Mouse (Mus musculus): Measurements from ENCODE around the gene Grb2.

The Grb2 gene

DNA sequence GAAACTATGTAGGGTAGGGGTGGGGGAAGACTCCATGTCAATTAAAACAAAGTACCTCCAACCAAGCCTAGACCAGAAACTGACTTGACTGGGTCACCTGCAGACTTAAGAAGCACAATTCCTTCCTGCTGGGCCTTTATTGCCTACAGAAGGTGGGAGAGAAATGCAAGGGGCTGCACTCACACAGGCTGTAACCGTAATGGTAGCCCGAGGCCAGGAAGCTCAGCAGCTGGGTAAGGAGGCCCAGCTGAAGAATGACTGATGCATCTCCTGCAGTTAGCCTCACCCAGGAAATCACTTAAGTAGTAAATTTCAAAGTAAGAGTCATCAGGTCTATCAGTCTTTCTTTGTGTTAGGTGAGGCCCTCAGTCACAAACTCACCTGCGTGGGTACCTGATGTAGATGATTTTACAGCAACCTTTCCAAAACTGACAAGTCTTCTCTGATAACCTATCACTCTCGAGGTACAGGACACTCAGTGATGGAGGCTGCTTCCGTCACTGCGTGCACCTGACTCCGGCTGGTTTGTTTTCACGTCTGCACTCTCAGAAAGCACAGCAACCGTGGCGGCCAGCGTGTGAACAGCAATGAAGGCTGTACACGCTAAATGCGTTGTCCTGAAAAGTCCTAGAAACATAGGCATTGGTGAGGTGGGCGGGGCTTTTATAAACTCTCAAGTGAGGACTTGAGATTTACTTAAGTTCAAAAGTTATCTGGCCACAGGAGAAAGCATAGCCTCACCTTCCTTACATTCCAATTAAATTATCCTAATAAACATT lies 19.1 kb downstream of the Grb2 start:
- in situ Hi-C loops (cut with MboI; ENCODE audit: low sequenced_read_pairs), result no loop called here

DNA sequence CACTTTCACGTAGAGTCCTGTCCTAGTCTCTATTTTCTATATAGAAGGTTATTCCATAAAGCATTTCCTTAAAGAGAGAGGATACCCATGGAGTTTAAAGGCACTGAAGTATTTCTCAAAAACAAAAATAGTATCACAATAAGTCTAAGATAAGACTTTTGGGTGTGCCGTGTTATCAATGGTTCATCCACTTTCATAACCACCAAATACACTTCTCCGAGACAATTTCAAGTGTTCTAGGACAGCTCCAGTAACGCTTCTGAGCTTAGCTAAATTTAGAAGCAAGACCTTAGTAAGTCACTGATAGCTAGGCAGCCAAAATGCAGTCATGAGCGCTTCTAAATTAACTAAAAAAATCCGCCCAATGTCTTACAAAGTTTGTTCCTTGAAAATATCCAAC lies 22.0 kb downstream of the Grb2 start:
- in situ Hi-C loops (cut with MboI; ENCODE audit: low sequenced_read_pairs), result no loop called here

DNA sequence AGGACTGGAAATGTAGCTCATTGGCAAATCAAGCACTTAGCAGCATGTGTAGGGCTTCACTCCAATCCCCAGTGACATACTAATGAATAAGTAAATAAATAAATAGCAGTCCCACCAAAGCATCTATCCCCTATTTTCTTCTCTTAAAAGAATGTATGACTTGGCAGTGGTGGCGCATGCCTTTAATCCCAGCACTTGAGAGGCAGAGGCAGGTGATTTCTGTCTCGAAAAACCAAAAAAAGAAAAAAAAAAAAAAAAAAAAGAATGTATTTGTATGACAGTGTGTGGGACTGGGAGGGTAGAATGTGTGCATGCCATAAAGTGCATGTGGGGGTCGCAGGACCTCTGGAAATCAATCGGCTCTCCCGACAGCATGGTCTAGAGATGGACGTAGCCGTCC lies 22.4 kb downstream of the Grb2 start:
- in situ Hi-C loops (cut with MboI; ENCODE audit: low sequenced_read_pairs), result no loop called here

DNA sequence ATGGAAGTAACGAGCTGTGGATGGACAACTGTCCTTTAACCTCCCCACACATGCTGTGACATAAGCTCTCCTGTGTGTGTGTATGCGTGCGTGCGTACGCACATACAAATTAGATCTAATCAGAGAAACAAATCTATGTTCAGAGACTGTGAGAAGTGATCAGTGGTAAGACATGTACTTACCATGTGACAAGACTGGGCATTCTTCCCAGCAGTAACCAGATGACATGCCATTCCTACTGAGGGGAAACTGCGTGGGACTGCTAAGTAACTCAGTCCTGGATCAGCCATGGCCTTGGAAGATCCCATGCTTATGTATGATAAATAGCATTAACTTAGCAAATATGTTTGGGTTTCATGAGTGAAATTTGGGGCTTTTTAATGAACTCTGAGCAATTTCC lies 23.5 kb downstream of the Grb2 start:
- in situ Hi-C loops (cut with MboI; ENCODE audit: low sequenced_read_pairs), result no loop called here

DNA sequence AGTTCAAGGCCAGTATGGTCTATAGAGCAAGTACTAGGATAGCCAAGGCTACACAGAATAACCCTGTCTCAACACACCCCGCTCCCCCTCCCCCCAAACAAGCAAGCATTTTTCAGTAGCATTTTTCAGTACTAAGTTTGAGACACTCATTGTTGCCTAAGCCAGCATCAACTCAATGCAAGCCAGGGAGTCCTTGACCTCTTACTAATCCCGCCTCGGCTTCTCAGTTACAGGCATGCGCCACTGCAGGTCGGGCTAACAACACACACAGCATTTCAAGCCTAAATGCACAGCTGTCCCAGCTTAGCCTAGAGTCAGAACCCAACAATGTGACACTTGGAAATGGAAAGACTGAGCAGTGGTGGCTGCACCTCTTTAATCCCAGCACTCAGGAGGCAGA lies 25.1 kb downstream of the Grb2 start:
- in situ Hi-C loops (cut with MboI; ENCODE audit: low sequenced_read_pairs), result no loop called here

DNA sequence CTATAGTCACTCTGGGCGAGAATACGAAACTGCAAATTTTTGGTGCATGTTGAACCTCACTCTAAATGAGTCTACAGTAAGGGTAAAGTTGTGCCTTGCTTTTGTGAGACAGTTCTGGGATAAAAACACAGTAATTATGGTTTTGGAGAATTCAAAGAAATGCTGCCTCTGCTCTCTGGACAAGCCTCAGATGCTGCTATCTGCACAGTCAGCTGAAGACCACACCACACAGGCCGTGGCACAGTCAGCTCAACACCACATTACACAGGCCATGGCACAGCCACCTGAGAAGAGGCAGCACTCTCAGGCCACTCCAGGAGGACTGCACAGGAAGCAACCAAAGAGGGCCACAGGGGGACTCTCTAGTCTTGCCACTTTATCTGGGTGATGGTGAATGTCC lies 26.0 kb downstream of the Grb2 start:
- in situ Hi-C loops (cut with MboI; ENCODE audit: low sequenced_read_pairs), result no loop called here

DNA sequence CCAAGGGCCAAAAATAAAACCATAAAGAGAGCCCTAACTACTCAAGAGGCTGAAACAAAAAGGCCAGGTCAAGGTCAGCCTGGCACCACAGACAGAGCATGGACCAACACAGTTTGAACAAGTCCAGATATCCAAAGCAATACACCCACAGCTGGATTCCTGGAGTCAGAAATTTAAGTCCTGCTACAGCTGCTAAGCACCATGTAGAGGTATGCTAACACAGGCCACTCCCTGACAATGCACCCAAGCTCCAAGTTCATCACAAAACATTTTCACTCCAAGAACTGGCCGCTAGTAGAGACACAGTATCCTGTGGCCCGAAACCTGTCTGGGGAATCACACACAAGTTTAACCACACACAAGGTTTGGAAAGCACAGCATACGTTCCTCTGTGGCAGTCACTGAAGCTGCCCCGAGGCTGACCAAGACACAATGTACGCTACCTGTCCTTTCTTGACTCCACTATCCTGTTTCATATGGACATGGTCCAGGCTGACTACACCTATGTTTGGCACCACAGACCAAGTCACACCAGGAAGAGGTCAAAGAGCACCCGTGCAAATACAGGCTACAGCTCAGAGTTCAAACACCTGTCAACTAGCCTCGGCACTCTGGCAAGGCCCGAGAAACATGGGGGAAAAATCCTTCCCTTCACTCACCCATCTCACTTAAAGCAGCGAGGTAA lies 28.7 kb downstream of the Grb2 start:
- in situ Hi-C loops (cut with MboI; ENCODE audit: low sequenced_read_pairs), result no loop called here

DNA sequence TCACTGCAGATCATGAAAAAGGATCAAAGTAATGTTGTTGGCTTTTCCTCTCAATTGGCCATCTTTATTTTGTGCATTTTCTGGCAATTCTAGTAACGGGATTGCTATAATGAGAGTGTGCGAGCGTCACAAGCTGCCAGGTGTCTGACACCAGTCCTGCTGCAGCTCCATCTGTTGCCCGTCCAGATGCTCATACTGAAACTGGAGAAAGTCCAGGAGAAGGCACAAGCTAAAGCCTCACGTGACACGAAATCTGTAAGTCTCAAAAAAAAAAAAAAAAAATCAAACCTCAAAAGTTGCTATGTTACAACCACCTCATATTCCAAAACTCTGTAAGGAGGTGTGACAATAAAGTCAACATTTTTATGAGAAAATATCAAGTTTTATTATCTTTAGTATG lies 29.5 kb downstream of the Grb2 start:
- in situ Hi-C loops (cut with MboI; ENCODE audit: low sequenced_read_pairs), result no loop called here

DNA sequence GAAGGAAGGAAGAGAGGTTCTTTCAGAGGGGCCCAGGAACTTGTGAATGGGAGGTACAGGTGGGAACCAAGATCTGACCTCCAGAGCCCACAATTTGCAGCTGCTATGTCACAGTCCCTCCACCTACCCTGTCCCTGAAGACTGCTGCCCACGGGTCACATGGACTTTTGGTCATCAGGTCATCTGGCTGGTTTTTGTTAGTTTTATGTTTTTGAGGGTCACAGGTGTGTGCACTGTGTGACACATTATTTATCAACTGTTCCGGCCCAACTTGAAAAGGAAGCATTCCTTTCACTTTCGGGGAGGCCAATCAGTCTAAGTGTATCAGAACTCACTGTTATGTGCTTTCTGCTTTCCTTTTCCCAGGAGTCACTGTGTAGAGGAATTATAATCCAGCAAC lies 30.9 kb downstream of the Grb2 start:
- in situ Hi-C loops (cut with MboI; ENCODE audit: low sequenced_read_pairs), result no loop called here

DNA sequence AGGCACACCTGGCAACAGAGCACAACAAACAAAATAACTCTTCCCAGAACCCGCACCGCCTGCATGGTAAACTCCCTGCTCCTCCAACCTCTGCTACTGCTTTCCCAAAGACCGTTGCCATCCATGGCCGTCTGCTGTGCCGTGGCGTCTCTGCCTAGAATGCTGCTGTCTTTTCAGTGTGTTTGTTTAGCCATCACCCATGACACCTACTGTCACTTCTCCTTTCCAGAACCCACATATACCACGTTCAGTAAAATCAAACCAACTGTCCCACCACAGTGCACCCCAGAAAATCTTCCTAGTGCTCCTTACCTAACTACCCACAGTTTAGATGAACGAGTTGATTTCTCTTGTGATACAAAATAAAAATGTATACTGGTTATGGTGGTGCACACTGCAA lies 31.7 kb downstream of the Grb2 start:
- in situ Hi-C loops (cut with MboI; ENCODE audit: low sequenced_read_pairs), result no loop called here

DNA sequence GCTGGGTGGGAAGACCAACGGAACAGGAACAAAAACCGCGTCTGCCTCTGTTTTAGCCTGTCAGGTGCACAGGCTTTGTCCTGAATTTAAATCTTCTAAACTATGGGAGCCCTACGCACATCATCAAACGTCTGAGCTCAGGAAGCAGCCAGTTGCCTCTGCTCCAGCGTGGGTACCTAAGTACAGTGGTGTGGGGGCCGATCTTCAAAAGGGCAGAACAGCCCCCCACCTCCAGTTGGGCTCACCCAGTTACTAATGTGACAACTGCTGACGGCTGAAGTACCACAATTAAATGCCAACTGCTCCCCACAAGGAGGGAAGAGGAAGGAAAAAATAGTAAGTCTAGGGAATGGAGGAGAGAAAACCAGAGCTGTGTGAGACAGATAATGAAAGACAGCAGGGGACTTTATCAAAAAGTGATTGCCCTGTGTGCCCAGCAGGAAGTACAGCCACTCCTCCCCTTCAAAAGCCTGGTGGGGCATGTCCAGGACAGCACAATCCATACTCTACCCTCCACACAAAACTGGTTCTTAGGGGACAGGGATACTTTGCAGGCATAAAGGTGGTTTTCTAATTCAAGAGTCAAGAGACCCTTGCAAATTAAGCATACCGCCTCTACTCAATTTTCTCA lies 34.0 kb downstream of the Grb2 start:
- in situ Hi-C loops (cut with MboI; ENCODE audit: low sequenced_read_pairs), result no loop called here

DNA sequence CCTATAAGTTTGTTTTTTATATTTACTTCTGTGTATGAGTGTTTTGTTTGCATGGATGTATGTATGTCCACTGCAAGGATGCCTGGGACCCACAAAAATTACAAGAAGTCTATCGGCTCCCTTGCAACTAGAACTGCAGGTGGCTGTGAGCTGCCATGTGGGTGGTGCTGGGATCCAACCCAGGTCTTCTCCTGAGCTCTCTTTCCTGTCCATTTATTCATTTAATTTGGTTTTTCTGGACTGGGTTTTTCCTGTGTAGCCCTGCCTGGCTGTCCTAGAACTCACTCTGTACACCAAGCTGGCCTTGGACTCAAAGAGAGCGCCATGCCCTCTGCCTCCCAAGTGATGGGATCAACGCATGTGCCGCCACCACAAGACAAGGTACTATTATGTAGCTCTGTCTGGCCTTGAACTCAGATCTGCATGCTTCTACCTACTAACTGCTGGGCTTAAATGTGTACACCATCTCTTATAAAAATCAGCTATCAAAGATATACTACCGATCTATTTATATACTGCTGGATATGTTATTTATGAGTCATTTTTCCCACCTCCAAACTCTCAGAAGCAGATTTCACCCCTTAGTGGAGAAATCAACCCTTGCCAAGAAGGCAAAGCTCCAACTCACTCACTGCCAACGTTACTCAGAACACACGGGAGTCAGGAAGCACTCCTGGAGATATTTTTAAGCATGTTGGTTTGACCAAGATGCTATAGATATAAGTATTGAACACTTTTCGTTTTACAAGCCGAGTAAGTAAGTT lies 34.7 kb downstream of the Grb2 start:
- in situ Hi-C loops (cut with MboI; ENCODE audit: low sequenced_read_pairs), result no loop called here

DNA sequence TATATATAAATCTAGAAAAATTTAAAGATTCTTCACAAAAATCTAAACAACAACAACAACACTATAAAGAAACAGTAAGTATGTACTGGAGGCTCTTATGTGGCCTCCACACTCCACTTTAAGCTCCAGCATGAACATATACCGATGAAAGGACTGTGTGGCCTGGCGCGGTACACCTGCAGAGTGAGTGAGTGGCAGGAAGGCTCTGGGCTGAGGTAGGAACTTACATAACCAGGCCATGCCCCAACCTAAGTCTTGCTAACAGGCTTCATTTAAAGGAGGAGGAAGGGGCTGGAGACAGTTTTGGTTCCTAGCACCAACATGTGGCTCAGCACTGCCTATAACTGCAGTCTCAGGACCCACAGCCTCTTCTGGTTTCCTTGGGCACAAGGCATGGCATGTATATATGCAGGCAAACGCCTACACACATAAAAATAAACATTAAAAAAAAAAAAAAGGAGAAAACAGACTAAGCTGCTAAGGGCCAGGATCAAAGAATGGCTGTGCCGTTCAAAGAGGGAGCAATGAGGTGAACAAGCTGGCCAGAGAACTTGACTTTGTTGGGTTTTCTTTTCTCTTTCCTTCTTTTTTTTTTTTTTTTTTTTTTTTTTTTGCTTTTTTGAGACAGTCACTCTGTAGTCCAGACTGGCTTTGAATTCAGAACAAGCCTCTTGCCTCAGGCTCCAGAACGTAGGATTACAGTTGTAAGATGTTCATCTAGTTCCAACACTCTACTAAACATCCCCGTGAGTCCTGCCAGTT lies 36.0 kb downstream of the Grb2 start:
- in situ Hi-C loops (cut with MboI; ENCODE audit: low sequenced_read_pairs), result no loop called here

DNA sequence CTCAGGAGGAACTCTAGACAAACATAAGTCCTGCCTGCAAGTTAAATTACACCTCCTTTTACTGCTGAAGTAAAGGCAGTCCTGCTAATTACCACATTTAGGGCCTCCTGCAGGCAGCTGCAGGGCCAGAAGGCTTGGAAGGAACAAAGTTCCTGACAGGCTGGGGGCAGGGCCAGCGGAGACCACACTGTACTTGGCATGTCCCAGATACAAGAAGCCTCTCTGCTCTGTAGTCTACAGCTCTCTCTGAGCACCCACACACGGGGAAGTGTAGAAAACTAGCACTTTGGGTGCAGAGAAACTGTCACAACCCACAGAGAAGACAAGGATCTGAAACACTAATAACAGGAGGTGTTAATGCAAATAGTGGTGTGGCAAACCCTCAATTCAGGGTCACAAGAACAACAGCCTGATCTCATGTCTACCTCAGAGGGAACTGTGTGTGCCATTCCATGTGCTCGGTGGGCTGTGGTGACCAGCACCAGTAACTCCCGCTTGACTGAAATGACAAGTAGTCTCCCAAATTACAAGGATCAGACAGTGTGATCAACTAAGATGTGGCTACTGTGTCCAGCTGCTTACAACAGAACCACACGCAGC lies 37.8 kb downstream of the Grb2 start:
- in situ Hi-C loops (cut with MboI; ENCODE audit: low sequenced_read_pairs), result no loop called here

DNA sequence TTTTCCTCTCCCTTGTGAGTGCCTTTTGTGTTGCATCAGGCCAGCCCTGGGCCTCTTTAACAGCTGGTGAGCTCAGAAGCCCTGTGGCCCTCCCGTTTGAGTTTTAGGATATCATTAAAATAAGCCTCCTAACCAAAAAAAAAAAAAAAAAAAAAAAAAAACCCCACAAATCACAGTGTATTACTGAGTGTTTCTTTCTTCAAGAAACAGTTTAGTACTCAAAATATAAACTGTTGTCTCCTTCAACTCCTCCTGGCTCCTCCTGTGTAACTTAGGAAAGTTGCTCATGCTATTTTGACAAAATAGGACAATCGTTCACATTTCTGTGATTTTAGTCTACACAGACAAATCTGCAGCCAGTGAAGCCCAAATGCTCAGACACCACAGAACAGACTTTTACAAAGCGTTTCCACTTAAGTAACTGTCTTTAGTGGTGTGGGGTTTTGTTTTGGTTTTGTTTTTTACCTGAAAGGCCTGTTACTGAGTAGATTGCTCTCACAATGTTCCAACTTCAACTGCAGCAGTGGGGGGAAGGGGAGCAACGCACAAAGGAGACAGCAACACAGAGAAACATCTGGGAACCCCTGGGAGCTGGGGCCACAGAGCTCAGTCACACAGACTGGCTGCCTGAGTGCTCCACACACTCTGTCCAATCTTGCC lies 44.6 kb downstream of the Grb2 start:
- in situ Hi-C loops (cut with MboI; ENCODE audit: low sequenced_read_pairs), result no loop called here

DNA sequence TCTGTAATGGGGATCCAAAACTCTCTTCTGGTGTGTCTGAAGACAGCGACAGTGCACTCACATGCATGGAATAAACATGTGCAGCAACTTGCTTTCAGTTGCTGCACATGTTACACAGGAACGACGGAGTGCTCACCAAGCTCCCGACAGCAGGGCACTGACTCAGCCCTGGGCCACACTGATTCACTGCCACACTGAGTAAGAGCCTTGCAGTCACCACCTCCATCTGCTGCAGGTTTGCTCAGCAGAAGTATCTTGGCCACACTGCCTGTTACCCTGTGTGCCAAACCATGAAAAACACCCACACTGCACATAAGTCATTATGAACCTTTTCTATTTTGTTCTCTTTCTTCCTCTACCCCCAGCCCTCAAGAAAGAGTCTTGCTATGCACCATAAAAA lies 48.0 kb downstream of the Grb2 start:
- in situ Hi-C loops (cut with MboI; ENCODE audit: low sequenced_read_pairs), result no loop called here

DNA sequence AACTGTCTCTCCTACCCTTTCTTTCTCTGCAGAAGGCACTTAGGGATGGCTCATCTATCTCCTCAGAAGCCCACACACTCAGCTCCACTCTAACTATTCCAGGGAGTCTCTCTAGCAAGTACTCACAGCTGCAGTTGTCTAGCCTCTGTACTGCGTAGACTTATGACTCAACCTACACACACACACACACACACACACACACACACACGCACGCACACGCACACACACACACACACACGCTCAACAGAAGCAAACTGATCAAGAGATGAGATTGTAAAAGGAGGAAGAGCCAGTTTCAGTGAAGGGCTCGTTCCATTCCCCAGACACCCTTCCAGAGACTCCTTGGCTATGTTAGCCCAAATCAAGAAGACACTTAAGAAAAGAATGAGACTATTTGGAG lies 49.9 kb downstream of the Grb2 start:
- in situ Hi-C loops (cut with MboI; ENCODE audit: low sequenced_read_pairs), result no loop called here

DNA sequence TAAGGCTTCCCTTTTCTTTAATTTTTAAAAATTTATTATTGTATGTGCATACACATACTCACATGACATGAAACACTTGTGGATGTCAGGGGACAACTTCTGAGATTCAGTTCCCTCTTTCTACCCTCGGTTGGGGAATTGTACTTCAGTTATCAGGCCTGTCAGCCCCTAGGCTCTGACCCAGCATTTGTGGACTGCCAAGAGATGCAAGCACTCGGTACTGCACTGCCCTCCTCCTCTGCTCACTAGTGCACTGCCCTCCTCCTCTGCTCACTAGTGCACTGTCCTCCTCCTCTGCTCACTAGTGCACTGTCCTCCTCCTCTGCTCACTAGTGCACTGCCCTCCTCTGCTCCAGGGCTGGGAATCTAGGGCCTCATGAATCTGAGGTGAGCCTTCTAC lies 54.3 kb downstream of the Grb2 start:
- in situ Hi-C loops (cut with MboI; ENCODE audit: low sequenced_read_pairs), result no loop called here

DNA sequence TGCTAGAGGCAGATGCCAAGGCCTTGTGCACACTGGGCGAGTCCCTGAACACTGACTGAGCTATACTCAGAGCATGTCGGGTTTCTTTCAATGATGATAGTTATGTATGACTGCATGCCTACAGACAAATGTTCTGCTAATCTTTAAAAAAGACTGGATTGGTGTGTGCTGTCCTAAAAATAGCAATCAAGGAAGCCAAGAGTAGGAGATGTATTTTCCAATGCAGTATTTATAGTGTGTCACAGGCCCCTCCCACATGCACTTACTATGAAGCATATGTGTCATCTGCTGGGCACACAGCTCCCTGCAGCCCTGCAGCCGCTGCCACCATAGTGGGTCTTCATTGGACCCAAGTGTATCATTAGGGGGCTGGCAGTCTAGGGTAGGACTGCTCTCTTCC lies 55.2 kb downstream of the Grb2 start:
- in situ Hi-C loops (cut with MboI; ENCODE audit: low sequenced_read_pairs), result no loop called here

DNA sequence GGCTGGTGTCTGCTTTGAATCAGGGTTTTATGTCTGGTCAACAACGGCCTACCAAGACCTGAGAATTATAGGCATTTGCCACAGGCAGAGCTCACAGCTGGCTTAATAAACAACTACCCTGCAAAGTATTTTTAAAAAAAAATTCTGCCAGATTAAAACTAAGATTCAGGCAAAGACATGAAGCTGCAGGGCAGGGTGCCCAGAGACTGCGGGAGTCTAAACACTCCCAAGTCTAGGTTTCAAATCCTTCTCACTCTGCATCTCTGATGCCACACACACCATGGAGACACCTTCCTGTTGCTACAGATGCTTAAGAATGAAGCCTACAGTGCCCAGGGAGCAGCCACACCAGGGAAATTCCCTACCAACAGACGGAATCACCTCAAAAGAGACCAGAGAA lies 56.7 kb downstream of the Grb2 start:
- in situ Hi-C loops (cut with MboI; ENCODE audit: low sequenced_read_pairs), result no loop called here
